9 mouse cellular contexts compared by ENCODE assay signal in genomic region chr2:168628787-168629186, GRCm38 (mm10). TPM values are rescaled to one million over a fixed set of nuclear protein-coding genes. Genes with fewer than 3 reads are reported as not detected.
DNase-seq lines count a peak whose midpoint lies in the region; ATAC-seq and TF ChIP-seq lines count a peak whose summit lies in the region.
"Had no signal": no experiment of that assay in that cellular context is flagged by ENCODE, and none has a peak within 500 bp of the region (broad histone marks: within the 10 kb centered on the region; RNA-seq: fewer than 3 reads in every experiment).

No protein-coding gene starts in this region.

- H3K27ac ChIP-seq in cerebellum, adult 2 months (ENCODE audit: insufficient read depth, low read length), result no peak overlapping the region
- H3K27ac ChIP-seq in hindbrain, embryonic 15.5 days (replicated peaks), result no peak overlapping the region

- DNase-seq in Patski (ENCODE audit: low read depth, low spot score), result no peak
- DNase-seq in cerebellum, adult 2 months, result peak; percentile 62 to 75
- DNase-seq in layer of hippocampus, postnatal 25 days (ENCODE audit: extremely low spot score in 1 of 2, low spot score in 1 of 2), result peak; percentile 74 to 94
- peak; percentile 81 to 87 for DNase-seq in right cerebral cortex, postnatal 10 days (ENCODE audit: low spot score in 2 of 2)
- DNase-seq in urinary bladder, postnatal 10 days (ENCODE audit: low spot score), result peak; percentile 55

- no peak overlapping the region for H3K9ac ChIP-seq in hindbrain, embryonic 15.5 days

- peaks cover 5% of the 10 kb centered on the region for H3K36me3 ChIP-seq in hindbrain, embryonic 15.5 days

- no peak for ATAC-seq in Patski
- peak; percentile 45; the same call in 1 of the 2 replicates for ATAC-seq in frontal cortex, adult (ENCODE audit: low TSS enrichment)
- peak; percentile 64 for ATAC-seq in hindbrain, embryonic 15.5 days (ENCODE audit: low FRiP score, low read depth)
- peak; percentile 82 for ATAC-seq in megakaryocyte, adult 5-6 weeks (ENCODE audit: poor library complexity, severe bottlenecking)

- peak; percentile 87 for TF ChIP-seq CTCF in Patski (IDR thresholded peaks at IDR 0.05)
- TF ChIP-seq CTCF in cerebellum, adult 2 months (IDR thresholded peaks at IDR 0.05; ENCODE audit: borderline replicate concordance, insufficient read depth, low read depth, low read length), result peak; percentile 88

- H3K27me3 ChIP-seq in Patski, result no peaks in the 10 kb centered on the region
- H3K27me3 ChIP-seq in cerebellum, adult 2 months (ENCODE audit: control insufficient read depth, insufficient read depth, low read length), result no peaks in the 10 kb centered on the region
- no peaks in the 10 kb centered on the region for H3K27me3 ChIP-seq in hindbrain, embryonic 15.5 days

- POLR2A ChIA-PET in Patski (lab: Charles Lee), result interaction anchor here (0.6 to 1.4 kb wide), 2 partner anchors 46 to 369 kb away, joined by 3 to 4 read pairs; no protein-coding TSS in a partner anchor

- WGBS in cerebellum, adult 2 months, result 6% methylated on average over 8 of the region's 8 CpGs
- 23% methylated on average over 8 of the region's 8 CpGs for WGBS in hindbrain, embryonic 15.5 days

- no peak overlapping the region for H3K4me3 ChIP-seq in cerebellum, adult 2 months (replicated peaks; ENCODE audit: insufficient read depth, low read depth, low read length)
- H3K4me3 ChIP-seq in hindbrain, embryonic 15.5 days, result no peak overlapping the region
- H3K4me3 ChIP-seq: megakaryocyte, embryonic 14.5 days had no signal

- no peaks in the 10 kb centered on the region for H3K9me3 ChIP-seq in hindbrain, embryonic 15.5 days

- H3K4me2 ChIP-seq in hindbrain, embryonic 15.5 days, result no peak overlapping the region

- CTCF ChIA-PET in Patski (lab: Charles Lee), result interaction anchor here (1.1 to 4.4 kb wide), 4 partner anchors 20 to 169 kb away, joined by 3 to 38 read pairs (median 3); no protein-coding TSS in a partner anchor

- in situ Hi-C loops in Patski (cut with MboI; ENCODE audit: low pct_unique_long_range_greater_than_20kb), result loop anchor here (5.0 kb wide), 2 partner anchors 81 to 161 kb away; no protein-coding TSS in a partner anchor

- H3K4me1 ChIP-seq in cerebellum, adult 2 months (ENCODE audit: control insufficient read depth, insufficient read depth, low read length), result peaks cover 10% of the 10 kb centered on the region; the same call in 1 of the 2 replicates
- H3K4me1 ChIP-seq in hindbrain, embryonic 15.5 days (replicated peaks), result peaks cover 25% of the 10 kb centered on the region

- no peak for TF ChIP-seq POLR2A in cerebellum, adult 2 months (IDR thresholded peaks at IDR 0.05; ENCODE audit: borderline replicate concordance, insufficient read depth, low read length)

RNA-seq across cellular contexts. Expression of gene Nfatc2, which starts 27.3 kb away (rescaled TPM):
- 0.03 TPM for polyA plus RNA-seq in Patski (2021)
- polyA plus RNA-seq in cerebellum, adult 2 months (2012; rRNA removed), result 24.0 and 26.0 TPM in 2 replicates
- polyA plus RNA-seq in hindbrain, embryonic 15.5 days (2015; fragmentation: Nextera tagmentation; extraction: Ambion mirVana), result 3.8 and 4.6 TPM in 2 replicates
- 10 to 100 TPM; 16.1 to 21.6 TPM for total RNA-seq in layer of hippocampus, postnatal 25 days (2021)
- total RNA-seq in megakaryocyte, adult 5-6 weeks (2015), result 12.9 and 14.1 TPM in 2 replicates
- 3.2 and 6.4 TPM in 2 replicates for total RNA-seq in megakaryocyte, adult 5-6 weeks (2017)
